Mouse (Mus musculus) left cerebral cortex, postnatal 4 days (tissue): ENCODE measurements around the gene St3gal5. TPM values are rescaled to one million over a fixed set of nuclear protein-coding genes. Genes with fewer than 3 reads are reported as not detected.

Experiments used
- DNase-seq: peaks from one replicate; pipeline ENCODE4 v3.0.0-alpha.2; 2022
- intact Hi-C: fragments of 180-260 bp; cut with DNase I; formaldehyde crosslinking; loops from one replicate; pipeline ENCODE4 v1.15.1; 2025
- total RNA-seq, 2 experiments: library from RNA; stranded (reverse); gene quantifications; 2 replicates each; pipeline ENCODE4 v1.2.3; 2021

St3gal5 gene
- total RNA-seq, 2 experiments from 2014 or later, result 55.3 to 63.6 TPM

DNA sequence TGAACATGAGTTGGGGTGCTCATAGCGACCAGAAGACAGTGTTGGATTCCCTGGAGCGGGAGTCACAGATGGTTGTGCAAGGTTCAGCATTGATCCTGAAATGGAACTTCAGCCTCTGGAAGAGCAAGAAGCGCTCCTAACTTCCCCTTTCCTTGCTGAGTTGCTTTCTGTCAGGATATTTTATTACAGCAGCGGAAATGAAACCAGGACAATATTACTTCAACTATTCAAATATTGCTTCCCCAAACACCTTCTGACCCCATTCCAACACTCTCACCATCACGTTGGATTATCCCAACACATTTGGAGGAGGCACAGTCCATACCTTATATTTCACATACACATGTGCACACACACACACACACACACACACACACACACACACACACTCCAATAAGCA, 64.4 kb downstream of the St3gal5 start:
- DNase-seq, result no peak
- intact Hi-C loops, result no loop called here

DNA sequence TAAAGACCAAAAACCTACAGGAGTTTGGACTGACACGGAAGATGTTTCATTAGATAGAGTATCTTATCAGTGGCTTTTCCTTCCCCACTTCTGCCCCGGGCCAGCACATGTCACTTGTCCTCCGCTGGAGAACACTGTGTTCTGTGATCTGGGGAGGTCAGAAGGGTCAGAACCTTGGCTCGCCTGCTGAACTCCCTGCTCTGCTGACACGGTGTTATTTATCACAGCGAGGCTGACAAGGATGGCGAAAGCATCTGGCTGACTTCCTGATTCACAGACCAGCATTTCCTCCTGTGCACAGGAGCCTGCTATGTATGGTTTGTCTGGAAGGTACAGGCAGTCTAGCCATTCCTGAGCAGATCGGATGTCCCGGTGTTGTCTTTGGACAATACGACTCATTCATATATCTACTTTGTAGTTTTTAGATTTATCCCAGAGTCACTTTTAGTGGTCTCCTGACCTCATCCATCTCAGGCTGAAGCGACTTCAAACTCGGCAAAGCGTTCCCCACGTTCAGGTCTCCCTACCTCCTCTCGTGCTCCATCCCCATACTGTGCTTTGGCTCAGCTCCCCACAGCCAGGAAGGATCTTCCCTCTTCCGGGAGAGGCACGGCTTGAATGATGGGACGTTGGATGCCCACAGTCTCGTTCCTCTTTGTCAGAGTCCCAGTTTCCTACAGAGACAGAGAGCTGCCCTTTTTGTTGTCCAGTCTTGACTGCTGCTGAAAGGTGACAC, 64.9 kb downstream of the St3gal5 start:
- intact Hi-C loops, result no loop called here

GRCm38 (mm10) chr6:72164321-72165275, 67.2 kb downstream of the St3gal5 start:
- peak; percentile 89 for DNase-seq
- intact Hi-C loops, result loop anchor here (5.0 kb wide), 1 partner anchor 237 kb away; no protein-coding TSS in a partner anchor

More for the DNA sequence above, 64.9 kb downstream of the St3gal5 start:
- no peak for DNase-seq

DNA sequence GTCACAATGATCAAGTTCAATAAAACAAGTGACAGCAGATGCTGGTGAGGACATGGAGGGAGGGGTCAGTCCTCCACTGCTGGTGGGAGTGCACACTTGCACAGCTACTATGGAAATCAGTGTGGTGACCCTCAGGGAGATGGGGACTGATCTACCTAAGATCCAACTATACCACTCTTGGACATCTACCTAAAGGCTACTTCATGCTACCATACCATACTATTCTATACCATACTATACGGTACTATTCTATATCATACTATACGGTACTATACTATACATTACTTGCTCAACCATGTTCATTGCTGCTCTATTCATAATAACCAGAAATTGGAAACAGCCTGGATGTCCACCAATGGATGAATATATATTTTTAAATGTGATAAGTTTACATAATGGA, 68.5 kb downstream of the St3gal5 start:
- DNase-seq, result no peak
- intact Hi-C loops, result loop anchor here (5.0 kb wide), 1 partner anchor 239 kb away; no protein-coding TSS in a partner anchor

DNA sequence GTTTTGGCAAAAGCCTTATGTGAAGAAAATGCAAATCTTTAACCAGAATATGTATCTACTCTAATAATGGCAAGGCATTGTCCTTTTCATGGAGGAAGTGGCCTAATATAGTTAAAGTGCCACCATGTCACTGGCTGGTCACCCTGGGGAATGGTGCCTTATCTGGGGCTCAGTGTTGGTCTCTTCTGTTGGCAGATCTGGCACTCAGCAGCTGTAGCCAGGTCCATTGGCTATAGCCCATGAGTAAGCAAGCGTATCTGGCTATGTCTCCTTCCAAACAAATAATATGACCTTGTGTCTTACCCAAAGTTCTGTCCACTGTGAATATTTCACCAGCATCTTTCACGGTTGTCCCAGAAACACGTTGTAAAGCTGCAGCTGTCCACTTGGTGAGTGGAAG, 74.0 kb downstream of the St3gal5 start:
- intact Hi-C loops, result no loop called here
- no peak for DNase-seq

- intact Hi-C loops, result no loop called here
- DNase-seq, result no peak
Observed at GRCm38 (mm10) chr6:72173350-72173749, 76.0 kb downstream of the St3gal5 start.

DNA sequence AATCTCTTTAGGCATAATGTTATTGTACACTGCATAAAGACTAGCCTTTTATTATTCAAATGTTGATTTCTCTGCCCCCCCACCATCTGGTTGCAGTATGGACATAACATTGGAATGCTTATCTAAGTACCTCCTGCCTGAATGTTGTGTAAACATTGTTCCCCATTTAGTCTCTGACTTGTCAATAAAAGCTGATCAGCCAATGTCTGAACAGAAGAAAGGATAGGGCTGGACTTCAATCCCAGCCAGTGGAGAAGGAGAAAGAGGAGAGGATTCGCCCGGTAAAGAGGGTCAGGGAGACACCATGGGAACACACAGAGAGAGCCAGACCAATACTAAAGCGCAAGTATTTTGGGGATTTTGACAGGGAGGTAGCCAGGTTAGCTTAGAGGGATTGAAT, 78.0 kb downstream of the St3gal5 start:
- intact Hi-C loops, result no loop called here
- DNase-seq, result no peak

DNA sequence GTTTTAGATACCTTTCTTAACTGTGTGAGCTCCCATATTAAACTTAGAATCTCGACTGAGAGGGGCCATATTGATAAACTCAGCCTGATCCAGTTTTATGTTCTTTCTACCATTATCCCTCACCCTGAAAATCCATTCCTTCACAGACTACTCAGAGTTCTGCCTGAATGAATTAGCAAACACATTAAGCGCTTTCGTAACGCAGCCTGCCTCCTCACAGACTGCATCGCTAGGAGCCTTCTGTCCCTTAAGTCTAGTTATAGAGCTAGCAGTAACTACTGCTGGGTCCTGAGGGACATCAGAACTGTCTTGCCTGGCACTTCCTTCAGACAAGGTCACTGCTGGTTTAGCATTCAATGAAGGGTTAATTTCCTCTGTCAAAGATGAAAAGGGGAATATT, 78.6 kb downstream of the St3gal5 start:
- no peak for DNase-seq
- intact Hi-C loops, result no loop called here

DNA sequence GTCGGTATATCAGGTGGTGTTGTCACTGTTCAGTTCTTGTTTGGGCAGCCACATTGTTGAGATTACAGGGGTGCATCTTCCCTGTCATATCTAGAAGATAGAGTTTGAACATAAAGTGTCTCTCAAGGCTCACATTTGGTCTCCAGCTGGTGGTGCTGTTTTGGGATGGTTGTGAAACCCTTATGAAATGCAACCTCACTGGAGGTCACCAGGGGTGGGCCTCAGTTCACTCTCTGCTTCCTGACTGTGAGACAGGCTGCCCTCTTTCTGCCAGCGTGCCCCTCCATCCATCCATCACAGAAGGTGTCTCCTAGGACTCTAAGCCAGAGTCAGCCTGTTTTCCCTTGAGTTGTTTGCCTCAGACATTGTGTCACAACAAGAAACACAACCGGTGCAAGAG, 80.0 kb downstream of the St3gal5 start:
- DNase-seq, result no peak
- intact Hi-C loops, result no loop called here

DNA sequence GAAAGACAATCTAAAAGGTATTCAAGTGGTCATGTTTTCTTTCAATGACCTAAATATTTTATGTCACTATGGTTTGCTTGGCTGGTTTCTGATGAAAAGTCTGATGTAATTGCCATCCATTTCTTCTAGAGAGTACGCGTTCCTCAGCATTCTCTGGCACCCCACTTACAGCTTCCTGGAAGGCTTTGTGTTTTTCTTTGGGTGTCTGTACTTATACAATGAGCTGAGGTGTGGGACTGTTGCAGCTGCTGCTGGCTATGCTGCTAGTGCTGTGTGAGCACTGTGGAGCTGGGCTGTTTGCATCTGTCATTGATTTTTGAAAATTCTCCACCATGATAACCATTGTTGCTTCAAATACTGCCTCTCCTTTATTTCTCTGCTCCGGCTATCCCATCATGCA, 81.6 kb downstream of the St3gal5 start:
- no peak for DNase-seq
- intact Hi-C loops, result no loop called here

GRCm38 (mm10) chr6:72179562-72180502, 82.4 kb downstream of the St3gal5 start:
- no peak for DNase-seq
- intact Hi-C loops, result no loop called here

DNA sequence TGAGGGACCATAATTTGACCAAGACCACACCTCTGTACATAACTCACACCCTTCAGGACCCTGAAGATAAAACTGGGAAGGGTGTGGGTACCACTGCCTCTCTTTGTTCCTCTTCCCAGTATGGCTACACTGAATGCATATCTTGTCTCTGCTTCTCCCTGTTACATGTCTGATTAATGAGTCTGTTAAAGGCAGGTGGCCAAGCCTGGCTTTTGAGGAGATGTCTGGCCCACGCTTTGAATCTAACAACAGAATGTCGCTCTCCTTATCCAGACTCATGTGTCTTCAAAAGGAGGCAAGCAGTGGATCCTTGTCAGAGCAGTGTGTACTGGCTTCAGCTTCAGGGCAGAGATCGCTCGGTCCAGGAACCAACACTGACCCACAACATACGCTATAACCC, 87.2 kb downstream of the St3gal5 start:
- no peak for DNase-seq
- intact Hi-C loops, result no loop called here

- DNase-seq, result peak; percentile 85
- intact Hi-C loops, result loop anchor here (2.0 to 5.0 kb wide), 3 partner anchors 51 to 136 kb away; partner anchors contain the start of gene Atoh8
Observed at GRCm38 (mm10) chr6:72185893-72186490, 88.6 kb downstream of the St3gal5 start.

GRCm38 (mm10) chr6:72186809-72187208, 89.4 kb downstream of the St3gal5 start:
- DNase-seq, result no peak
- intact Hi-C loops, result loop anchor here (2.0 to 5.0 kb wide), 3 partner anchors 50 to 135 kb away; partner anchors contain the start of gene Atoh8

DNA sequence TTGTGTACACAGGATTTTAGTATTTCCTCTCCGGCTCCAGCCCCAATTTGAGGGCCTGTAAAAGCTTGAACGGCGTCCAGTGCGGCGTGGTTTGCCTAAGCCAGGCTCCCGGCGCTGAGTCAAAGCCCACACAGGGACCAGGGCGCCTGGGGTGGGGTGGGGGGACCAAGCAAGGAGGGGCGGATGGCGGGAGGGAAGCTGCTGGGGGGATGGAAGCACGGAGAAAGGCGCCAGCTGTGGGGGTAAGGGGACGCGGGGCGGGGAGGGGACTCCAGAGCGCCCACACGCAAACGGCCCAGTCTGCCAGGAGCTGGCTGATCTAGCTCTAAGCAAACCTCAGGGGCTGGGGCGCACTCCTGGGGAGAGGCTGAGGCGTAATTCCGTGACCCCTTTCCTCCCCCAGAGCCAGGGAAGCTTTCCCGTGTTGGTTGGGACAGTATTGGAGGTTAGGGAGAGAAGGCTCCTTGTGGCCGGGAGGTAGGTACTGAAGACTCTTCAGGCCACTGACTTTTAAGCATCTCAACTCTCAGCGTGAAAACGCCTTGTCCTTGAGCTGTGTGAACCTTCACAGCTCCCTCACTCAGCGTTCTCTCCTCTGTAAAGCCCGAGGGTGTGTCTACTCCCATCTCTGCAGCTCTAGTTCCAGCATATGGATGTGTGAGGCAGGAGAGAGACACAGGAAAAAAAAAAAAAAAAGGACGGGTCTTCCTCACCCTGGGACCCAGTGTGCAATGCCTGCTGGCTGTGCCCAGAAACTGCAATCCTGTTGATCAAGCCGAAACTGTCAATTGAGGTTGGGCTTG, 91.9 kb downstream of the St3gal5 start:
- intact Hi-C loops, result loop anchor here (5.0 kb wide), 2 partner anchors 48 to 133 kb away; partner anchors contain the start of gene Atoh8
- DNase-seq, result peak; percentile 41

GRCm38 (mm10) chr6:72190120-72190519, 92.7 kb downstream of the St3gal5 start:
- no peak for DNase-seq
- intact Hi-C loops, result no loop called here

DNA sequence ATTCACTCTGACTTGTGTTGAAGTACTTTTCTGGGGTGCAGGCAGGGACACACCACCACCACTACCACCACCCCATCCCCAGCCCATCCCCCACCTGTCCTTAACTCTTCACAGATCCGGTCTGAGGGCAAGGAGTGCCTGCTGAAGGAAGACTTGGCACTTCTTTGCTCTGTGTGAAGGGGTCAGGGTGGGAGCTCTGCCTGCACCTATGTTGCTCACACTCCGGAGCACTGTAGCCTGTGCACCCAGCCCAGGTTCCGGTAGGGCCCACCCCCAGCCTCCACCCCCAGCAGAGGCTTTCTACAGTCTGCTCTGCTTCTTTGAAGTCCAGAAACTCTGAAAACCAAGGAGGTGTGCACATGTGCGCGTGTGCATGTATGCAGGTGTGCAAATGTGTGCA, 93.2 kb downstream of the St3gal5 start:
- intact Hi-C loops, result no loop called here
- DNase-seq, result no peak

GRCm38 (mm10) chr6:72196660-72197059, 99.3 kb downstream of the St3gal5 start:
- intact Hi-C loops, result no loop called here
- DNase-seq, result no peak

GRCm38 (mm10) chr6:72197515-72197914, 100.1 kb downstream of the St3gal5 start:
- intact Hi-C loops, result no loop called here
- no peak for DNase-seq
